Mouse (Mus musculus) hematopoietic stem cell, adult 5-6 weeks (primary cell): Measurements from ENCODE around the gene Cdk17. TPM values are rescaled to one million over a fixed set of nuclear protein-coding genes. Genes with fewer than 3 reads are reported as not detected.

ENCODE experiments used
- ATAC-seq, 2 experiments: fragments of 125-278 bp in 1 of 2; replicated peaks in 1 of 2; 2 replicates each; pipeline ENCODE4 v1.8.0; 2016 to 2017; ENCODE audit warnings: inconsistent platforms in 2 of 2, mild to moderate bottlenecking in 2 of 2, moderate number of reproducible peaks in 2 of 2, low read depth in 1 of 2, moderate TSS enrichment in 1 of 2; ENCODE audit not compliant: low FRiP score in 2 of 2, poor library complexity in 2 of 2, severe bottlenecking in 2 of 2, insufficient read depth in 1 of 2, low TSS enrichment in 1 of 2
- total RNA-seq: library from RNA; stranded (forward); fragments of 172-1452, 232-1000 nt; gene quantifications from 2 replicates; pipeline ENCODE4 v1.2.3, GENCODE M21; 2017

The Cdk17 gene
- total RNA-seq, 1 experiment from 2014 or later = 146 TPM

- ATAC-seq = no peak
Measured at GRCm38 (mm10) chr10:93265833-93266232, 105.2 kb downstream of the Cdk17 start.

- ATAC-seq = no peak
Measured at GRCm38 (mm10) chr10:93266521-93266920, 105.8 kb downstream of the Cdk17 start.

- ATAC-seq = no peak
Measured at GRCm38 (mm10) chr10:93267509-93267908, 106.8 kb downstream of the Cdk17 start.

GRCm38 (mm10) chr10:93268339-93268738 is 107.7 kb downstream of the Cdk17 start:
- ATAC-seq = no peak

GRCm38 (mm10) chr10:93269744-93270143 is 109.1 kb downstream of the Cdk17 start:
- no peak for ATAC-seq

- ATAC-seq = no peak
Measured at GRCm38 (mm10) chr10:93270889-93271460, 110.3 kb downstream of the Cdk17 start.

- no peak for ATAC-seq
Measured at GRCm38 (mm10) chr10:93271831-93272230, 111.2 kb downstream of the Cdk17 start.

GRCm38 (mm10) chr10:93272986-93273982 is 112.6 kb downstream of the Cdk17 start:
- no peak for ATAC-seq

GRCm38 (mm10) chr10:93274277-93274696 is 113.6 kb downstream of the Cdk17 start:
- peak; percentile 16 to 33; a peak in 3 of 4 replicates for ATAC-seq

GRCm38 (mm10) chr10:93275212-93276136 is 114.8 kb downstream of the Cdk17 start:
- no peak for ATAC-seq

GRCm38 (mm10) chr10:93276349-93276763 is 115.7 kb downstream of the Cdk17 start:
- ATAC-seq = peak in 1 of 2 experiments; percentile 37; a peak in 1 of 4 replicates

GRCm38 (mm10) chr10:93276857-93277256 is 116.2 kb downstream of the Cdk17 start:
- no peak for ATAC-seq

- ATAC-seq = no peak
Measured at GRCm38 (mm10) chr10:93278361-93278760, 117.7 kb downstream of the Cdk17 start.

- ATAC-seq = no peak
Measured at GRCm38 (mm10) chr10:93279062-93279461, 118.4 kb downstream of the Cdk17 start.

GRCm38 (mm10) chr10:93280586-93280985 is 119.9 kb downstream of the Cdk17 start:
- no peak for ATAC-seq

GRCm38 (mm10) chr10:93281092-93281491 is 120.4 kb downstream of the Cdk17 start:
- no peak for ATAC-seq

GRCm38 (mm10) chr10:93282526-93282964 is 121.9 kb downstream of the Cdk17 start:
- no peak for ATAC-seq
